29 mouse cellular contexts compared by ENCODE assay signal in the genomic region with DNA sequence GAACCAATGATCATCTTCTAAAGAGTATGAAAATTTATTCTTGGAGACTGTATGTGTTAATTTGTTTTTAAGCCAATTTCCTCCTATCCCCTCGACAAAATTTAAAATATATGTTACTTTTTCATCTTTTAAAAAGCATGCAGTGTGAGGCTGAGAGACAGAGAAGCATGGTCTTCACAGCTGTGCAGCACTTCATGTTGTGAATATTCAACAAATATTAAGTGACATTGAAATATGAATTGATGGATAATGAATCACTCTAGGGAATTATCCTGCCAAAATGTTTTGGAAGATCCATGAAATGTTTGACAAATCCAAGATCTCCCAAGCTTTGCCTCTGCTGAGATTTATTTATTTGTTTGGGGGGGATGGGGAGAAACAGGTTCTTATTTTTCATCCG.
"Had no signal": no experiment of that assay in that cellular context is flagged by ENCODE, and none has a peak within 500 bp of the region (broad histone marks: within the 10 kb centered on the region; RNA-seq: fewer than 3 reads in every experiment).

No protein-coding gene starts in this region.

- H3K36me3 ChIP-seq: heart, embryonic 13.5 days; heart, embryonic 15.5 days; hindbrain, embryonic 10.5 days; hindbrain, embryonic 12.5 days; intestine, embryonic 15.5 days; kidney, embryonic 15.5 days; limb, embryonic 13.5 days; limb, embryonic 15.5 days; liver, embryonic 12.5 days had no signal

- H3K27ac ChIP-seq: heart, adult 2 months; heart, embryonic 13.5 days; heart, embryonic 15.5 days; hindbrain, embryonic 10.5 days; hindbrain, embryonic 12.5 days; hindbrain, embryonic 14.5 days; intestine, embryonic 15.5 days; kidney, embryonic 15.5 days; kidney, postnatal 0 days; limb, embryonic 13.5 days; limb, embryonic 15.5 days; liver, embryonic 12.5 days; liver, embryonic 14.5 days had no signal

- H3K4me3 ChIP-seq: heart, adult 2 months; heart, embryonic 13.5 days; heart, embryonic 15.5 days; hindbrain, embryonic 10.5 days; hindbrain, embryonic 12.5 days; intestine, embryonic 15.5 days; kidney, embryonic 15.5 days; limb, embryonic 13.5 days; limb, embryonic 15.5 days; liver, embryonic 12.5 days had no signal

- H3K4me1 ChIP-seq: heart, embryonic 13.5 days; heart, embryonic 15.5 days; hindbrain, embryonic 10.5 days; hindbrain, embryonic 12.5 days; intestine, embryonic 15.5 days; kidney, embryonic 15.5 days; limb, embryonic 13.5 days; limb, embryonic 15.5 days; liver, embryonic 12.5 days had no signal

- DNase-seq: gastrocnemius, postnatal 14 days; gastrocnemius, postnatal 36 days; heart, adult 11 months; heart, adult 2 months; heart, postnatal 14 days; heart, postnatal 4 days; kidney, adult 2 months; kidney, adult 9 months; kidney, postnatal 14 days; kidney, postnatal 36 days; layer of hippocampus, adult 9-11 months; layer of hippocampus, postnatal 36 days; left cerebral cortex, postnatal 4 days had no signal

- ATAC-seq: hindbrain, embryonic 16.5 days; inflammation-experienced regulatory T-cells, adult 6 months; intestine, embryonic 15.5 days; intestine, postnatal 0 days; liver, embryonic 12.5 days had no signal

- H3K27me3 ChIP-seq: heart, embryonic 13.5 days; heart, embryonic 15.5 days; hindbrain, embryonic 12.5 days; intestine, embryonic 15.5 days; kidney, embryonic 15.5 days; limb, embryonic 13.5 days; limb, embryonic 15.5 days; liver, embryonic 12.5 days had no signal

- H3K4me2 ChIP-seq: heart, embryonic 11.5 days; heart, embryonic 13.5 days; heart, embryonic 15.5 days; hindbrain, embryonic 12.5 days; hindbrain, embryonic 14.5 days; intestine, embryonic 15.5 days; kidney, embryonic 15.5 days; limb, embryonic 13.5 days; limb, embryonic 15.5 days; liver, embryonic 12.5 days had no signal

- H3K9me3 ChIP-seq: heart, embryonic 13.5 days; heart, embryonic 15.5 days; hindbrain, embryonic 10.5 days; hindbrain, embryonic 12.5 days; intestine, embryonic 15.5 days; kidney, embryonic 15.5 days; limb, embryonic 13.5 days; limb, embryonic 15.5 days; liver, embryonic 12.5 days had no signal

- H3K9ac ChIP-seq: heart, embryonic 13.5 days; heart, embryonic 15.5 days; hindbrain, embryonic 12.5 days; hindbrain, embryonic 14.5 days; intestine, embryonic 15.5 days; kidney, embryonic 15.5 days; limb, embryonic 13.5 days; limb, embryonic 15.5 days; liver, embryonic 12.5 days; liver, embryonic 14.5 days had no signal
